Mouse (Mus musculus) small intestine, adult 2 months (tissue): ENCODE measurements around the gene Yeats2.

Experiments
- CTCF ChIP-seq: fragments of 200-500 bp; IDR thresholded peaks from 2 replicates; pipeline ENCODE4 v1.5.1; 2012; ENCODE audit warnings: low read depth, mild to moderate bottlenecking, control low read depth, inconsistent platforms, low read length, moderate library complexity, mixed read lengths; ENCODE audit not compliant: insufficient replicate concordance, insufficient read length; ENCODE audit errors: extremely low read depth
- POLR2A ChIP-seq: fragments of 200-500 bp; IDR thresholded peaks from 2 replicates; pipeline ENCODE4 v1.6.1; 2012; ENCODE audit warnings: low read depth, mild to moderate bottlenecking, control low read depth, inconsistent platforms, low read length, moderate library complexity

DNA sequence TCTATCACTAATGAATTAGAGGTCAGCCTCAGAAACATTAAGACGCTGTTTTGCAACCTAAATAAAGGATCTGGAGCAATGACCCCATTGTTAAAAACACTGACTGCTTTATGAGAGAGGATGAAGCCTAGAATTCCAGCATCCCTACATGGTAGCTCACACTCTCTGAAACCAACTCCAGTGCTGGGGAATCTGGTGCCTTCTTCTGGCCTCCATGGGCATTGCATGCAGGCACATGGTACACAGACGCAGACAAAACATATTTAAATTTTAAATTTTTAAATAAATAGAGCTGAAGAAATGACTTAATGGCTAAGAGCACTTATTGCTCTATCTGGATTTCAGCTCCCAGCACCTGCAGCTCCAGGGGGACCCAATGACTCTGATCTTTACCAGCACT, 44.9 kb upstream of the Yeats2 start:
- TF ChIP-seq CTCF (peak; percentile 15; the same call in 1 of the 2 replicates), POLR2A (no peak)
